Mouse (Mus musculus) small intestine, adult 2 months (tissue): ENCODE results near the gene Cox4i2. TPM values are rescaled to one million over a fixed set of nuclear protein-coding genes. Genes with fewer than 3 reads are reported as not detected.

Experiments used
- H3K27ac ChIP-seq: fragments of 200-500 bp; 2 replicates; pipeline ENCODE4 v1.5.1; 2012; ENCODE audit warnings: low read depth, low read length, control low read depth, inconsistent platforms; ENCODE audit not compliant: insufficient read depth
- H3K27me3 ChIP-seq: fragments of 200-500 bp; 2 replicates; pipeline ENCODE4 v1.6.1; 2012; ENCODE audit warnings: mild to moderate bottlenecking, moderate library complexity, low read length, inconsistent platforms; ENCODE audit not compliant: control insufficient read depth, insufficient read depth
- H3K36me3 ChIP-seq: fragments of 200-500 bp; 2 replicates; pipeline ENCODE4 v1.6.1; 2012; ENCODE audit warnings: mild to moderate bottlenecking, low read length, control low read depth, inconsistent platforms; ENCODE audit not compliant: control insufficient read depth, insufficient read depth
- H3K4me1 ChIP-seq: fragments of 200-500 bp; 2 replicates; pipeline ENCODE4 v1.6.1; 2012; ENCODE audit warnings: low read length, inconsistent platforms, mixed read lengths; ENCODE audit not compliant: control insufficient read depth, insufficient read depth, insufficient read length
- H3K4me3 ChIP-seq: fragments of 200-500 bp; 2 replicates; pipeline ENCODE4 v1.5.1; 2012; ENCODE audit warnings: low read depth, mild to moderate bottlenecking, control low read depth, inconsistent platforms, low read length, moderate library complexity
- CTCF ChIP-seq: fragments of 200-500 bp; IDR thresholded peaks from 2 replicates; pipeline ENCODE4 v1.5.1; 2012; ENCODE audit warnings: low read depth, mild to moderate bottlenecking, control low read depth, inconsistent platforms, low read length, moderate library complexity, mixed read lengths; ENCODE audit not compliant: insufficient replicate concordance, insufficient read length; ENCODE audit errors: extremely low read depth
- POLR2A ChIP-seq: fragments of 200-500 bp; IDR thresholded peaks from 2 replicates; pipeline ENCODE4 v1.6.1; 2012; ENCODE audit warnings: low read depth, mild to moderate bottlenecking, control low read depth, inconsistent platforms, low read length, moderate library complexity
- WGBS: fragments of 180-500 bp; shearing (Covaris S2); methylation state at CpG from one replicate; pipeline ENCODE4 v1.1.7; 2018; 5-methylcytosine and 5-hydroxymethylcytosine counted together
- polyA plus RNA-seq: library from polyadenylated mRNA; depleted of rRNA; stranded (reverse); fragments of >200 nt; gene quantifications from 2 replicates; pipeline ENCODE4 v1.2.3, GENCODE M21; 2012

Gene Cox4i2
- polyA plus RNA-seq, 1 experiment = 1.7 TPM

DNA sequence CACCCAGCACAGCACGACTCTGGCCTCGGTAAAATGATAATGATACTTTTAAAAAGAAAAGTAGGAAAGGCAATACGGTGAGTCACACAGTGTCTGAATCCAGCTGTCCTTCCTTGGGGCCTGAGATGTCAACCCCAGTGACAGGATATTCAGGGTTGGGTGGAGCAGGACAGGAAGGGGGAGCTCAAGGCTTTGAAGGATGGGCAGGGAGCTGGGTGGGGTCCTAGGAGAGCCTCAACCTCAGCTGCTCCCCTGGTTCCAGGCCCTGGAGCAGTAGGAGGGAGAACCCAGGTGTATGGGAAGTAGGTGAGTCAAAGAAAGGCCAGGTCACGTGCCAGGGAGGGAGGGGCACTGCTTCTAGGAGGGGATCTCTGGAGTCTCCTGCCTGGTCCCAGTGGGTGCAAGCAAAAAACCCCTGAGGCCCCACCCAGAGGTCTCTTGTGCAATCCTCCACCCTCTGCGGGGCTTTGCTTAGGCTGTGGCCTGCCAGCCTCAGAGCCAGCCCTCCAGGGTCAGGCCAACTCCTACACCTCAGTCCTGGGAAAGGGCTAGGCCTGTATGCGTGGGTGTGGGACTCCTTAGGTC lies 27.1 kb upstream of the Cox4i2 start:
- no peak overlapping the region for H3K4me3 ChIP-seq
- H3K27ac ChIP-seq = peak overlapping the region; percentile 54
- H3K36me3 ChIP-seq = no peaks in the 10 kb centered on the region
- TF ChIP-seq CTCF (no peak), POLR2A (no peak)
- WGBS = 26% methylated on average over 6 of the region's 6 CpGs
- no peaks in the 10 kb centered on the region for H3K27me3 ChIP-seq
- H3K4me1 ChIP-seq = peaks cover 43% of the 10 kb centered on the region

DNA sequence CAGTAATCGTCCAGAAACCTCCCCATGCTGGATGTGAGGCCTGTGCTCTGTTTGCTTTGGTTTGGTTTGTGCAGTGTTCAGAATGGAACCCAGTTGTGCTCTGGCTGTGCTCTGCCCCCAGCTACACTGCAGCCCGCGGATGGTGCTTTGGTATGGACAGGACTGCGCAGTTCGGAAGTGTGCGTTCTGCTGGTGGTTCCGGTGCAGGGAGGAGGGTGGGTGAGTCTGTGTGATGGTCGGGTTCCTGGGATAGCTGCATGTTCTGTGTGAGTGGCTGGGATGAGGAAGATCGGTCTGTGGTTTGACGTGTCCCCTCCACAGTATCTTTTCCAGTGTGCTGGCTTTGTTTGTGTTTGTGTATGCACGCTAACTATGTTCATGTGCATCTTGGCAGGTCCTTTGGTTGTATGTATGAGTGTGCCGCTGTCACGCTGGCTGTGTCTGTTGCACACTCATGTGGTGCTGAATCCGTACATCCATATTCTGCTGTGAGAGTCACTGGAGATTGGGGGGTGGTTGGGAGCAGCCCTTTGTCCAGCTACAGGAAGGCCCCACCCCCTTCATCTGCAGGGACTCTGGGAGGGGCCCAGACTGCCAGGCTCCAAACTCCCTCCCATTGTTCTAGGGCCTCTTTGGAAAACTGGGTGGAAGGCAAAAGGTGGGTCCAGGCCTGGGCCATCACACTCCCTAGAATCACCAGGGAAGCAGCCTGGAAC lies 26.0 kb upstream of the Cox4i2 start:
- no peaks in the 10 kb centered on the region for H3K27me3 ChIP-seq
- WGBS = 86% methylated on average over 14 of the region's 14 CpGs
- no peak overlapping the region for H3K4me3 ChIP-seq
- H3K4me1 ChIP-seq = peaks cover 45% of the 10 kb centered on the region
- peak overlapping the region; percentile 50 for H3K27ac ChIP-seq
- H3K36me3 ChIP-seq = no peaks in the 10 kb centered on the region
- TF ChIP-seq CTCF = no peak
- no peak for TF ChIP-seq POLR2A

DNA sequence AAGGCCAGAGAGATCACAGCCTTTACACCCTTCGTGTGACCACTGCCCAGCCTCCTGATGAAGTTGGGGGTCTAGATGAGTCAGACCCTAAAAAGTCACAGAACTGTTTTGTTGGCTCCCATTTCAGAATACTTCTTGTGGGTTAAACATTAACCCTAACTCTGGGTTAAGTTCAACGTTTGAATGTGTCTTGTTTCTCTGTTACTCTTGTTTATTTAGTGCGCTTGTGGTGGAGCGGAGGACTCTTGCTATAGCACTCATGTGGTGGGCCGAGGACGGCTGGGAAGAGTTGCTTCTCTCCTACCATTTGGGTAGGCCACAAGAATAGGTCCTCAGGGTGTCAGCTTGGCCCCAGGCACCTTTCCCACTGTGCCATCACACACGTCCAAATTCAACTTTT lies 25.4 kb upstream of the Cox4i2 start:
- TF ChIP-seq CTCF = no peak
- no peak for TF ChIP-seq POLR2A
- Histone ChIP-seq H3K27me3 (no peaks in the 10 kb centered on the region), H3K4me1 (peaks cover 49% of the 10 kb centered on the region), H3K36me3 (no peaks in the 10 kb centered on the region), H3K27ac (peak overlapping the region; percentile 41), H3K4me3 (no peak overlapping the region)
- WGBS = 24% methylated on average over 7 of the region's 7 CpGs

DNA sequence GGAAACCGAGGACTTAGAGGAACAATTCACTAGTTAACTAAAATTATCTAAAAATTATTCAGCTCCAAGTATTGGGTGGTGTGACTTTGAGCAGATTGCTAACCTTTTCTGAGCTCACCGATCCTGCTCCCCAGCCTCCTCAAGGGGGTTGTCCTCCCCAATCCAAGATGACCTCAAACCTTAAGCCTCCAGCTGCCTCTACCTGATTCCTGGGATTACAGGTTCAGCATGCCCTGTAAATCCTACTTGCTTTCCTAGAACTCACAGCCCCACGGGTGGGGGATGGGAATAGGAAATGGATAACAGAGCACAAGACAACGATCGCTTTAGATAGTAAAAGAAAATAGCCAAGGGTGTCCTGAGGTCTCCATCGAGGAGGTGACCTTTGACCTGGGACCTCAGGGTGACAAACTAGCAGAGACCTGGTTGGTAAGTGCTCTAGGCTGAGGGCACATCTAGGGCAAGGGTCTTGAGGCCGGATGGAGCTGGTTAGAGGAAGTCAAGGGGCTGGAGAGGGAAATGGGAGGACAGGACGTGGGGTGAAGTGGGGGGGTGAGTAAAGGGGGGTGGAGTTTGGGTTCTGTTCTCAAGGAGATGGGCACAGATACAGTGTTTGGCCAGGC lies 24.8 kb upstream of the Cox4i2 start:
- WGBS = 16% methylated on average over 8 of the region's 8 CpGs
- H3K27ac ChIP-seq = peak overlapping the region; percentile 41
- peaks cover 43% of the 10 kb centered on the region for H3K4me1 ChIP-seq

DNA sequence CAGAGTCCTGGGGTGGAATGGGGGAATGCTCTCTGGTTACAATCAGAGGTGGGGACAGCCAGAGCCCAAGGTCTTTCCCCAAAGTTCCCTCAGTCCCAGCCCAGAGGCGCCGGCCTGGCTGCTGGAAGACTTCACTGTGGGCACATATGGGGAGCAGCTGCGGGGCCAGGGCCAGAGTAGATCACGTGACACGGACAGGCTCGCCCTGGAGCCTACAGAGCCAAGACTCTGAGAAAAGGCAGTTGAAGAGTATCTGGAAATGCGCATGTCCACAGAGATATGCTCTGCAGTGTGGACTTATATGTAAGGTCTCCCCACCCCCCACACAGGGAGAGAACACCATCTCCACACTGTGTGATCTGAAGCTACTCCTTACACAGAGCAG lies 24.3 kb upstream of the Cox4i2 start:
- no peaks in the 10 kb centered on the region for H3K36me3 ChIP-seq
- H3K4me3 ChIP-seq = no peak overlapping the region
- peaks cover 39% of the 10 kb centered on the region for H3K4me1 ChIP-seq
- no peaks in the 10 kb centered on the region for H3K27me3 ChIP-seq
- TF ChIP-seq POLR2A (no peak), CTCF (no peak)
- H3K27ac ChIP-seq = peak overlapping the region; percentile 41
- WGBS = 9% methylated on average over 7 of the region's 7 CpGs

More for the DNA sequence above, 24.8 kb upstream of the Cox4i2 start:
- Histone ChIP-seq H3K27me3 (no peaks in the 10 kb centered on the region), H3K4me3 (no peak overlapping the region), H3K36me3 (no peaks in the 10 kb centered on the region)
- TF ChIP-seq POLR2A (no peak), CTCF (no peak)

DNA sequence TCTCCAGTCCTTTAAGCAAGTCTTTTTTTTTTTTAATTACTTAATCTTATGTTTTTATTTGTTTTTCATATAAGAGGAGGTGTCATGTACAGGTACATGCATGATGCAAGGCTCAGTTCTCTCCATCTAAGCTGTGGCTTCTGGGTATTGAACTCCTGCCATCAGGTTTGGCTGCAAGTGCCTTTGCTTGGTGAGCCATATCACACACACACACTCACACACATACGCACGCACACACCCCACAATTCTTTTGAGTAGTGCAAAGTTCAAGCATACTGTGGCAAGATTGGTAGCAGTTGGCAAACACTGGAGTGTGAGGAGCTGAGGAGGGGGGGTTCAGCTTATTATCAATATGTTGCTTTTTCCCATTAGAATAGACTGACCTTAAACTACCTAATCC lies 20.8 kb upstream of the Cox4i2 start:
- H3K4me3 ChIP-seq = no peak overlapping the region
- H3K4me1 ChIP-seq = peaks cover 25% of the 10 kb centered on the region
- peaks cover 12% of the 10 kb centered on the region; the same call in 1 of the 2 replicates for H3K36me3 ChIP-seq
- peak overlapping the region; percentile 43 for H3K27ac ChIP-seq
- TF ChIP-seq POLR2A (no peak), CTCF (no peak)
- H3K27me3 ChIP-seq = no peaks in the 10 kb centered on the region
- 26% methylated on average over 2 of the region's 2 CpGs for WGBS

DNA sequence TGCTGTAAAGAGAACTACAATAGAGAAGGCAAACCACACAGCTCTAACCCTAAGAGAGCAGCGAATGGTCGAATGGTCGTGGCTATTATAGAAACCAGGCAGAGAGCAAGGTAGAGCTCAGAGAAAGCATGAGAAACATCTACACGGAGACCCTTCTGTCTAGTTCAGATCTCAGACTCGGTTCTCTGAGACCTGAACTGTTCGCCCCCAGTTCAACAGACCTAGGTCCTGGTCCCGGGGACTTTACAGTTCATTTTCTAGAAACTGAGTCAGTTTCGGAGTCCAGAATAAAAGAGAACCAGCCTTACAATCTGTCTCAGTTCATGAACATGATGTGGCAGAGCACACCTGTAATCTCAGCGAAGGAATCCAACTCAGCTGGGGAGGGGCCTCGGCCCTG lies 19.5 kb upstream of the Cox4i2 start:
- Histone ChIP-seq H3K36me3 (peaks cover 12% of the 10 kb centered on the region; the same call in 1 of the 2 replicates), H3K4me3 (peak overlapping the region; percentile 45), H3K4me1 (peaks cover 13% of the 10 kb centered on the region), H3K27me3 (no peaks in the 10 kb centered on the region), H3K27ac (peak overlapping the region; percentile 94)
- 9% methylated on average over 10 of the region's 10 CpGs for WGBS
- no peak for TF ChIP-seq POLR2A
- TF ChIP-seq CTCF = no peak
